Mouse (Mus musculus): ENCODE results near the gene Vps4b. TPM values are rescaled to one million over a fixed set of nuclear protein-coding genes. Genes with fewer than 3 reads are reported as not detected.

The Vps4b gene
- polyA plus RNA-seq (2017; shearing (Covaris generic)) = 10 to 100 TPM; 53.2 to 64.5 TPM

GRCm38 (mm10) chr1:106796542-106796924 lies at the start of gene Vps4b:
Vps4b (minus strand) TSS chr1:106796728.
- peak; percentile 99 for ATAC-seq

- ATAC-seq = no peak
Observed at GRCm38 (mm10) chr1:106828784-106829183, 32.3 kb upstream of the Vps4b start.

DNA sequence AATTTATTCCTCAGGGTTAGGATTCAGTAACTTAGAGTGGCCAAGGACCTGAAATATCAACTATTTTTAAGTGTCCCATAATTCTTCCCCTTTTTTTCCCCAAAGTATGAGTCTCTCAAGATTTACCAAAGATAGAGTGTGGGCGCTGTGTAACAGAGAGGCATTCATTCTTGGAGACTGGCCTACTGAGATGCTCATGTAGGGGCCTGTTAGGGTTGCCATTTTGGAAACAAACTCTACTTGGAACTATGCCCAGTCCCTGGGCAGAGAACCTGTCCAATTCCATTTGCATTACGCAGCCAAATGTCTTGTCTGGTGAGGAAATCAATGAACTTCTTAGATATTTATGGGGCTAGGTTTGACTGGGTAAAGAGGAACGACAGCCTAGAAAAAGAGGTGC lies 25.8 kb upstream of the Vps4b start:
- ATAC-seq = no peak

DNA sequence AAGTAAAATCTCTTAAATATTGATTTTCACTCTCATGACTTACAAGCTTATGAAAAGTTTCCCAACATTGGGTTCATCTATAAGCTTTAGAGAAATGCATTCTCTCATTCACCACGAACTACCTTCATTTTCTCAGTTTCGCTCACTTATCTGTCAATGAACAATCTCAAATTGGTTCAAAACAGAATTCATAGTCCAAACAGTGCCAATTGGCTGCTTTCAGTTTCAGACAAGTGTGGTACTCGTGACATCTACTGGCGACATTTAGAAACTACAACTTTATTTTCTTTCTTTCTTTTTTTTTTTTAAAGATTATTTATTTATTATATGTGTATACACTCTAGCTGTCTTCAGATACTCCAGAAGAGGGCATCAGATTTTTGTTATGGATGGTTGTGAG lies 21.8 kb upstream of the Vps4b start:
- ATAC-seq = peak; percentile 91

GRCm38 (mm10) chr1:106816766-106817165 lies 20.2 kb upstream of the Vps4b start:
- ATAC-seq = no peak

DNA sequence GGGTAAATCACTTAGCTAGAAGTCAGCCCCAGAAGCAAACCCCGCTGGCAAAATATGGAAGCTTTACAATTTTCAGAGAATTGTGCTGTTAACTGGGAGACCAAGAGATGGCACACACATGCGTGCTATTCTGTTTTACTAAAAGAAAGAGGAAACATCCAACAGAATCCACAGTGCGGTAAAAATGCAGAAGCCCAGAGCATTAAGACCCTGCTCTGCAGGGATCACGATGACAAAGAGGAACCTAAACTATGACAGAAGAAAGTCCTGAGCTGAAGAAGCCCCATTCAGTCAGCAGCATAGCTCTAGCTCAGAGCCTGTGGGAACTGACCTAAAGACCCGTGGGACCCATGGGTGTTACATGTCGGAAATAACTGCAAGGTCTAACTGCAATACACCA lies 18.7 kb upstream of the Vps4b start:
- ATAC-seq = no peak

- ATAC-seq = no peak
Observed at GRCm38 (mm10) chr1:106814864-106815263, 18.3 kb upstream of the Vps4b start.

DNA sequence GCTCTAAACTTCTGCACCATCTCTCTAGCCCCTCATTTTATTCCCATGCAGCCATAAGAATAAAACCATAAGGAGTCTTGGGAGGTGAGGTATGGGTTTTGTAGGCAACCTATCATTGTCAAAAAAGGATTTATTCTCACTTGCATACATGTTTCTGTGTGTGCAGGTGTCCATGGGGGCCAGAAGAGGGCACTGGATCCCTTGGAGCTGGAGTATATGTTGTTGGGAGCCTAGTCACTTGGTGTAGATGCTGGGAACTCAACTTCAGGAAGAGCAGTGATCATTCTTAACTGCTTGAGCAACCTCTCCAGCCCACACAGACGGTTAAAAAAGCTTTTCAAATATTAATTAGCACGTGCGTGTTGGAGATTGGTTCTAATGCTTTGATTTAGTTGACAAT lies 3.4 kb upstream of the Vps4b start:
- ATAC-seq = no peak

DNA sequence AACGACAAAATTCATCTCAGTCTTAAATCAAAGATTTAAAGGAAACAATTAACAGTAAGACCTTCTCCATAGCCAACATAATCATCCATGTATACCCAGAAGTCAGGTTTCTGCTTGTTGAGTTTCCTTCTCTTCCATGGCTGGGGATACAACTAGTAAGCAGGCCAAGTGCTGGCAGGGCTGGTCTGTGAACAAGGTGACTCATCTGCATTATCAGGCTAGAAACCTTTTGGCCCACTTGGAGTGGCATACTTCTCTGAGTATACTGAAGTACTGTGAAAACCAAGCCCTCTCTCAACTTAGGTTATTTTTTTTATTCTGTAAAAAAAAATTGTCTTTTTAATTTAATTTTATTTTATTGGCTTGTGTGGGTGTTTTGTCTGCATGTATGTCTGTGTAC lies 2.9 kb upstream of the Vps4b start:
- no peak for ATAC-seq

DNA sequence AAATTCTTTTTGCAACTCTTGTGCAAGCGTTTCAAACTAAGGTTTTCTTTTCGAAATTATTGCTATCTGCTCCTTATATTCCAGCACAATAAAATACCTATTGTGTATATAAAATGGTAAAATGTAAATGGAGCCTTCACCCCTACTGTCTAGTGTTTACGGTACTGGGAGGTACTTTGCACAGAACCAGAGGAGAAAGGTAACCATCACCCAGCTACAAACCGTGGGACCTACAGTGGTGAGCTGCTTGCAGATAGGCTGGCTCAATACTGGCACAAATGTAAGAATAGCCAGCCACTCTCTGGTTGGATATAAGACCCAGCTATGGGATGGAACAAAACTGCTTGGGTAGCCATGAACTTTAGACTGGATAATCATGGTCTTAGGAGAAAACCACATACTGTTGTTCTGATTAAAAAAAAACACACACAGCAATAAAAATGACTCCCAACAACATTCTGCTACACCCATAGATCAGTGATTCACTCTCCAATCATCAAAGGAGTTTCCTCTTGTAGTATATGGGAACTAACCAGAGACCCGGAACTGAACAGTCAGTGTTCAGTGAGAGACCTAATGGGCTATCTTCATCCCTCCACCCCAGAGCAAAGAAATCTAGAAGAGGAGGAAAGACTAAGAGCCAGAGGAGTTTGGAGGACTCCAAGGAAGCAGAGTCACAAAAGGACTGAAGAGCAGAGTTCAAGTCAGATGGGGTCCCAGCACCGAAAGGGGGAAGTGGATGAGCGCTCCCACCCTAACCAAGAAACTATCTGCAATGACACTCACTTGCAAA lies 655 bp upstream of the Vps4b start:
- ATAC-seq = no peak

DNA sequence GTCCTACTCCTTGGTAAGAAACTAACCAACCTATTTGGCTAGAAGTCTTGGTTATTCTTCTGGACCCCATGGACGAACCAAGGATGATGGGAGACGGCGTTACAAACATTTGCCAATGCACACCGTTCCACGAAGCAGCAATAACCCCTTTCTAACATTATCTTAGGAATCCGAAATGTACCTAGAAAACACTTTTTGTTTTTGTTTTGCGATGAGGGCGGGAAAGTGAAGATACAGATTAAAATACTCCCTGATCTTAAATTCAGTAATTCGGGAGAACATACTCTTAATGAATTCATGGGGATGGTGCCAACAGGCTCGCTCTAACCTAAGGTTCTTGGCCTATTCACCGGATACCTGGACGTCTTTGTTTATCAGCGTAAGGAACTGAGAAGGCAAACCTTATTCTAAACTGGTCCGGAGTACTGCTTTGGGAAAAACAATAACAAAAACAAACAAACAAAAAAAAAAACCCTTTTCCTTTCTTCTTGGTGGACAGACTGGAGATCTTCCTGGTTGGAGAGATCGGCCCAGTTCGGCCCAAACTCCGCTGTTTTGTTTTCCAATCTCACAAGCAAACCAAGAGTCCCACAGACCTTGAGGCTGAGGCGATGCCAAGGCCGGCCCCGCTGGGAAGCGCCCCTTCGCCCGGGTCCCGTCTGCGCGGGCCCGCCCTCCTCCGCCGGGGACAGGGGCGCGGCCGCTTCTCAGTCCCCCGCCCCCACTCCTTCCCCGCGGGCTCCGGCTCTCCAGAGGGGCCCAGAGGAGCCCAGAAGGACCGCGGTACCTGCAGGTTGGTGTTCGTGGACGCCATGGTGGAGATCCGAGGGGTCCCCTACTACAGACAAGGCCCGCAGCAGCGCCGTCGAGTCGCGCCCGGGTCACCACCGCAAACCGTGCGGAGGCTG lies 640 bp downstream of the Vps4b start:
- peak; percentile 57 for ATAC-seq

GRCm38 (mm10) chr1:106774896-106775295 lies 21.6 kb downstream of the Vps4b start:
- ATAC-seq = no peak

- no peak for ATAC-seq
Observed at GRCm38 (mm10) chr1:106774092-106774491, 22.4 kb downstream of the Vps4b start.

DNA sequence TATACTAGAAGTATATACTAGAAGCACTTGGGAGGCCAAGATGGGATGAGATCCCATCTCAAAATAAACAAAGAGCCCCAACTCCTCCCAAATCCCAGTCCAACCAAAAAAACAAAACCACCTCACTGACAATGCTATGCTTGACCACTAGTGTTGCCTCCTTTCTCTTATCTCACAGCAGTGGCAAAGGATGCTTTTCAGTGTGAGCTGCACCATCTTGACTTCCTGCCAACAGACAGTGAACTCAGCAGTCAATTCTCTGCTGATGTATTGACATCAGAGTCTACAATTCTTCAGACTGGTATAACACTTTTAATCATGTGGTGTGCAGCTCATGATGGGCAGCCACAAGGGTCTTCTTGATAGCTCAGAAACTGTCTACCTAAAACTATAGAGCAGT lies 27.8 kb downstream of the Vps4b start:
- ATAC-seq = no peak

- ATAC-seq = no peak
Observed at GRCm38 (mm10) chr1:106765771-106766170, 30.8 kb downstream of the Vps4b start.

DNA sequence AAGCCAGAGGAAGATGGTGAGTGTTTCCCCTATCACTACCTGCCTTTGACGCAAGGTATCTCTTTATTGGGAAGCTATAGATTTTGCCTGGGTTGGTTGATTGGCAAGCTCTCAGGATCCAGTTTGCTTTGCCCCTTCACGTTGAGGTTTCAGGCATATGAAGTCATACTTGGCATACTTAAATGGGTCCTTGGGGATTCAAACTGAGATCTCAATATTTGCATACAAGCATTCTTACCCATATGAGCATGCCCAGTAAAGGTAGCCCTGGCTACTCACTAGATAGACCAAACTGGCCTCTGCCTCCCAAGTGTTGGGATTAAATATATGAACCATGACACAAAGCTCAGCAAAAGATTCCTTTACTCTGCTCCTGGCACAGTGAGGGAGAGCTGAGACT lies 31.7 kb downstream of the Vps4b start:
- ATAC-seq = no peak

- ATAC-seq = no peak
Observed at GRCm38 (mm10) chr1:106764281-106764680, 32.2 kb downstream of the Vps4b start.

GRCm38 (mm10) chr1:106760750-106761149 lies 35.8 kb downstream of the Vps4b start:
- ATAC-seq = no peak

- peak; percentile 92 for ATAC-seq
Observed at GRCm38 (mm10) chr1:106759572-106760435, 36.7 kb downstream of the Vps4b start, which contains the start of gene Kdsr. Kdsr (minus strand) TSS chr1:106759727.

- peak; percentile 30 for ATAC-seq
Observed at GRCm38 (mm10) chr1:106758734-106759571, 37.6 kb downstream of the Vps4b start.

DNA sequence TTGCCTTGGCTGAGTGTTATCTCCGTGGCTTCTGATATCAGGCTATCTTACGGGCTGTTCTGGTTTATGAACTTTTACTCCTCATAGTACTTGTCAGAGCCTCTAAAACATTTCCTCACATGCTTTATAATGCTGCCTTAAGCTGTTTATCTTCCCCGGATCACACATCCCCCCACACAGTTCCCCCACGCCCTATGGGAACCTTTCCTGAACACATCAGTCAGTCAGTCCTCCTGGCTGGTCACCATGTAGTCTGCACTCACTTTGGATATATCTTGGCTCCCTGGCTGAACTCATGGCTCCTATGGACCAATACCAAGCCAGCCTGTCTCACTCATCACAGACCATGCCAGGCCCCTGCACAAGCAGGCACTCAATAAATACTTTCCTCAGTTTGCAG lies 39.9 kb downstream of the Vps4b start:
- no peak for ATAC-seq

DNA sequence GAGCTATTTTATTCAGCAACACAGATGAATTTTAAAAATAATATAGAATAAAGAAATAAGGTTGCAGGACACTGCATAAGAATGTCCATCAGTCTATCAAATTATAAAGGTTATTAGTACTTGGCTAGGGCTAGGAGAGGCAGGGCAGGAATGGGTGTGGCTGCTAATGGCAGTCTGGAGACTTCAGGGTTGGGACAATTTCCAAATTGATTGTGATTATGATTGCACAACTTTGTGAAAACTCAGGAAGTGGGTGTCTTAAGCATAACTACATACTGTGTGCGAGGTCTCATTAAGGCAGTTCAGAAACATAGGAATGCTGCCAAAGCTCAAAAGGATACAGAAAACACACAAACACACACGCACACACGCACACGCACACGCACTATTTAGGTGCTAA lies 44.5 kb downstream of the Vps4b start:
- ATAC-seq = no peak
